In genomic region chr16:21787516-21788353, GRCm38 (mm10) we compare ENCODE assay signal across 9 mouse cellular contexts. TPM values are rescaled to one million over a fixed set of nuclear protein-coding genes. Genes with fewer than 3 reads are reported as not detected.
A peak's percentile ranks its signal among the peaks of the same experiment; 100 is the strongest.
DNase-seq lines count a peak whose midpoint lies in the region; ATAC-seq and TF ChIP-seq lines count a peak whose summit lies in the region.
"Had no signal": no experiment of that assay in that cellular context is flagged by ENCODE, and none has a peak within 500 bp of the region (broad histone marks: within the 10 kb centered on the region; RNA-seq: fewer than 3 reads in every experiment).

Gene Ehhadh, minus strand, starts transcription at chr16:21787807.

- peak within 1 kb of the TSS; percentile 86 for H3K4me2 ChIP-seq in liver, embryonic 12.5 days
- H3K4me2 ChIP-seq in myocyte (ENCODE audit: low read depth), result peak within 1 kb of the TSS; percentile 50
- H3K4me2 ChIP-seq in stomach, embryonic 14.5 days (replicated peaks; ENCODE audit: low read depth, low read length), result peak within 1 kb of the TSS; percentile 57

- H3ac ChIP-seq in myocyte (ENCODE audit: control insufficient read depth, insufficient read length), result no peak within 1 kb of the TSS

- TF ChIP-seq POLR2A in embryonic fibroblast, embryonic 13.5 days (IDR thresholded peaks at IDR 0.05; ENCODE audit: low read depth, low read length), result peak; percentile 77
- TF ChIP-seq POLR2A in myocyte (IDR thresholded peaks at IDR 0.05; ENCODE audit: insufficient read length, low read depth), result no peak

- H3K36me3 ChIP-seq in heart, embryonic 10.5 days, result no peaks in the 10 kb centered on the region
- no peaks in the 10 kb centered on the region for H3K36me3 ChIP-seq in liver, embryonic 12.5 days
- H3K36me3 ChIP-seq in myocyte (ENCODE audit: control insufficient read depth, insufficient read depth), result no peaks in the 10 kb centered on the region
- H3K36me3 ChIP-seq in stomach, embryonic 14.5 days (ENCODE audit: control insufficient read depth, insufficient read depth, low read length), result no peaks in the 10 kb centered on the region

- peak; percentile 88 for ATAC-seq in liver, embryonic 12.5 days
- peak; percentile 92 for ATAC-seq in stomach, embryonic 14.5 days (ENCODE audit: insufficient number of reproducible peaks, insufficient read depth, low FRiP score, low read depth)
- ATAC-seq: Patski had no signal

- H3K9me3 ChIP-seq in heart, embryonic 10.5 days, result no peaks in the 10 kb centered on the region
- H3K9me3 ChIP-seq in liver, embryonic 12.5 days (replicated peaks), result no peaks in the 10 kb centered on the region
- H3K9me3 ChIP-seq in stomach, embryonic 14.5 days (ENCODE audit: control insufficient read depth, low read depth, low read length), result no peaks in the 10 kb centered on the region

- no peaks in the 10 kb centered on the region for H3K79me2 ChIP-seq in myocyte (ENCODE audit: control insufficient read depth, insufficient read depth)

- peak within 1 kb of the TSS; percentile 34 for H3K4me3 ChIP-seq in embryonic fibroblast, embryonic 13.5 days (ENCODE audit: insufficient read depth, low read length)
- peak within 1 kb of the TSS; percentile 67 for H3K4me3 ChIP-seq in heart, embryonic 10.5 days
- H3K4me3 ChIP-seq in liver, embryonic 12.5 days, result peak within 1 kb of the TSS; percentile 65
- no peak within 1 kb of the TSS for H3K4me3 ChIP-seq in myocyte
- peak within 1 kb of the TSS; percentile 41 for H3K4me3 ChIP-seq in stomach, embryonic 14.5 days (ENCODE audit: low read depth, low read length)

- peak; percentile 66 for DNase-seq in A20 (ENCODE audit: low read depth, low spot score)
- peak; percentile 55 to 56 for DNase-seq in adrenal gland, postnatal 4 days (ENCODE audit: low spot score in 2 of 2)
- peak; percentile 81 for DNase-seq in heart, embryonic 10.5 days (ENCODE audit: low spot score)
- peak; percentile 94 for DNase-seq in kidney, adult 9 months

- no peaks in the 10 kb centered on the region for H3K4me1 ChIP-seq in embryonic fibroblast, embryonic 13.5 days (ENCODE audit: control insufficient read depth, insufficient read depth, low read length)
- H3K4me1 ChIP-seq in heart, embryonic 10.5 days, result peaks cover 10% of the 10 kb centered on the region
- peaks cover 49% of the 10 kb centered on the region for H3K4me1 ChIP-seq in liver, embryonic 12.5 days
- peaks cover 8% of the 10 kb centered on the region; the same call in 1 of the 2 replicates for H3K4me1 ChIP-seq in stomach, embryonic 14.5 days (ENCODE audit: control insufficient read depth, insufficient read depth, low read length)

- no peaks in the 10 kb centered on the region for H3K27me3 ChIP-seq in heart, embryonic 10.5 days (ENCODE audit: insufficient read depth, poor library complexity, severe bottlenecking)
- no peaks in the 10 kb centered on the region for H3K27me3 ChIP-seq in liver, embryonic 12.5 days (replicated peaks)
- no peaks in the 10 kb centered on the region for H3K27me3 ChIP-seq in myocyte (ENCODE audit: control insufficient read depth, insufficient read depth, insufficient read length)
- H3K27me3 ChIP-seq in stomach, embryonic 14.5 days (ENCODE audit: control insufficient read depth, insufficient read depth, low read length), result no peaks in the 10 kb centered on the region
- H3K27me3 ChIP-seq: Patski had no signal

- no peak within 1 kb of the TSS for H3K27ac ChIP-seq in embryonic fibroblast, embryonic 13.5 days (ENCODE audit: insufficient read depth, low read length)
- H3K27ac ChIP-seq in heart, embryonic 10.5 days, result peak within 1 kb of the TSS; percentile 81
- H3K27ac ChIP-seq in liver, embryonic 12.5 days, result peak within 1 kb of the TSS; percentile 65
- no peak within 1 kb of the TSS for H3K27ac ChIP-seq in stomach, embryonic 14.5 days (ENCODE audit: low read length)

- peak within 1 kb of the TSS; percentile 72 for H3K9ac ChIP-seq in liver, embryonic 12.5 days
- peak within 1 kb of the TSS; percentile 41; the same call in 1 of the 2 replicates for H3K9ac ChIP-seq in stomach, embryonic 14.5 days (replicated peaks; ENCODE audit: low read depth, low read length)

- no peak for TF ChIP-seq CTCF in embryonic fibroblast, embryonic 13.5 days (IDR thresholded peaks at IDR 0.05; ENCODE audit: borderline replicate concordance, insufficient read depth, low read length)

- WGBS in heart, embryonic 10.5 days, result 9% methylated on average over 28 of the region's 28 CpGs
- WGBS in liver, embryonic 12.5 days (ENCODE audit: insufficient replicate concordance), result 11% methylated on average over 28 of the region's 28 CpGs
- WGBS in stomach, embryonic 14.5 days, result 7% methylated on average over 28 of the region's 28 CpGs

TF ChIP-seq in myocyte, 11 proteins besides CTCF, POLR2A, EP300 and RAD21:
- TF ChIP-seq MYOD1 (IDR thresholded peaks at IDR 0.05; ENCODE audit: control insufficient read depth in 1 of 3, insufficient read length in 2 of 3, low read depth in 2 of 3) (no peak), USF1 (IDR thresholded peaks at IDR 0.05; ENCODE audit: low read depth) (no peak), CEBPB (IDR thresholded peaks at IDR 0.05; ENCODE audit: insufficient read depth, poor library complexity, severe bottlenecking) (no peak), TCF12 (IDR thresholded peaks at IDR 0.05; ENCODE audit: insufficient read depth, poor library complexity, severe bottlenecking) (no peak), MAX (IDR thresholded peaks at IDR 0.05; ENCODE audit: low read depth) (no peak), POLR2AphosphoS2 (IDR thresholded peaks at IDR 0.05; ENCODE audit: insufficient read length, low read depth) (no peak), REST (IDR thresholded peaks at IDR 0.05; ENCODE audit: insufficient read depth, insufficient read length) (no peak), SRF (IDR thresholded peaks at IDR 0.05; ENCODE audit: control insufficient read depth, insufficient read length, low read depth) (no peak), E2F4 (IDR thresholded peaks at IDR 0.05; ENCODE audit: insufficient read depth) (no peak), MYOG (IDR thresholded peaks at IDR 0.05; ENCODE audit: control insufficient read depth in 1 of 3, insufficient read depth in 1 of 3, insufficient read length in 2 of 3, low read depth in 2 of 3) (no peak), TCF3 (IDR thresholded peaks at IDR 0.05; ENCODE audit: insufficient read length, low read depth) (no peak)

RNA-seq across cellular contexts. Expression of gene Ehhadh, which starts in this region (rescaled TPM):
- total RNA-seq in adrenal gland, postnatal 4 days (2021), result 10 to 100 TPM; 25.8 to 31.0 TPM
- polyA plus RNA-seq in embryonic fibroblast, embryonic 13.5 days (2011; ENCODE audit: insufficient read length, low read depth, missing spikeins), result 2.9 and 3.4 TPM in 2 replicates
- 2.3 and 3.5 TPM in 2 replicates for polyA plus RNA-seq in heart, embryonic 10.5 days (2016; fragmentation: Nextera tagmentation; extraction: Ambion mirVana)
- 5.0 TPM in 2 replicates for polyA plus RNA-seq in liver, embryonic 12.5 days (2016; fragmentation: Nextera tagmentation; extraction: Ambion mirVana)
- 0.11 TPM for polyA plus RNA-seq in myocyte (2012; fragmentation: generic; extraction: Trizol)
- 2.9 and 4.0 TPM in 2 replicates for polyA plus RNA-seq in stomach, embryonic 14.5 days (2014; fragmentation: Nextera tagmentation; extraction: Ambion mirVana)

Comparison
In these comparisons a context has a peak if more than half of its experiments do, and no peak if none do; other contexts are left out.
1. H3K27ac ChIP-seq: peak in heart, embryonic 10.5 days (single experiment) and liver, embryonic 12.5 days (single experiment); none in embryonic fibroblast, embryonic 13.5 days (single experiment) and stomach, embryonic 14.5 days (single experiment).
2. Peak in every context shown above with its lines, with median percentiles within 50 percentile points of each other: DNase-seq and H3K4me2 ChIP-seq.